Mouse (Mus musculus) cerebellum, adult 11-12 months (tissue): Measurements from ENCODE around the gene Arhgap9.

Experiments
- DNase-seq: peaks from one replicate; pipeline ENCODE4 v3.0.0; 2022

Arhgap9 gene

DNA sequence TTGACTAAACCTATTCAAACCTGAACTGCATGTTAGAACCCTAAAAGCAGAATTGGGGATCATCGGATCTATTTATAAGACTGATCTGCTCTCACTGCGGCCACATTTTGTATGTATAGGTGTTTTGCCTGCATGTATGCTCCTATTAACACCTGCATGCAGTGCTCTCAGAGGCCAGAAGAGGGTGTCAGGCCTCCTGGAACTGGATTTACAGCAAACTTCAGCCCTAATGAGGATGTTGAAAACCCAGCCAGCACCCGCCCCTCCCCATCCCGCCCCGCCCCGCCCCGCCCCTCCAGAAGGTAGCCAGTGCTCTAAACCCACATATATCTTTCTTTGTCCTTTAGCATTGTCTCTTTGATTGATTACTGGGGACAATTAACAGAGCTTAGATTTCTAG, 2.7 kb downstream of the Arhgap9 start:
- DNase-seq = no peak

DNA sequence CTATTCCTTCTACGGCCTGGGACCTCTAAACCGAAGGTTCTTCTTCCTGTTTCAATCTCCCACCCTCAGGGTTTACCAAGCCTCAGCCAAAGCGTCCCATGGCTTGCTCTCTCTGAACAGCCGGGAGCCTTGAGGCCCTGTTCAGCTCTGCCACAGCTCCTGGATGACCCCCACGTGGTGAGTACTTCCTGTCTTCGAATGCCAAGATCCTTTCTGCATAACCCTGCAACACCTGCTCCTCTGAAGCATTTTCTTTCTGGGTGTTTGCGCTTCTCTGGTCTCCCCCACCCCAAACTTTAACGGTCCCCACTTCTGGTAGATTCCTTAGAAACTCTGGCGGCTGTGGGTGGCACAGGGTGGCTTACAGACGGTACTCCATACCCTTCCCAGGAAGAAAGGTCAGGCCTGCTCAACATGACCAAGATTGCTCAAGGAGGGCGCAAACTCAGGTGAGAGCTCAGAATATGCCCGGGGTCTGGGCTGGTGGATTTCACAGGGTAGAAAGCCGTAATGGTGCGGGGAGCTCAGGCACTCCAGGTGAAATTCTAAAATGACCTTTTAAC, 3.8 kb downstream of the Arhgap9 start:
- no peak for DNase-seq

DNA sequence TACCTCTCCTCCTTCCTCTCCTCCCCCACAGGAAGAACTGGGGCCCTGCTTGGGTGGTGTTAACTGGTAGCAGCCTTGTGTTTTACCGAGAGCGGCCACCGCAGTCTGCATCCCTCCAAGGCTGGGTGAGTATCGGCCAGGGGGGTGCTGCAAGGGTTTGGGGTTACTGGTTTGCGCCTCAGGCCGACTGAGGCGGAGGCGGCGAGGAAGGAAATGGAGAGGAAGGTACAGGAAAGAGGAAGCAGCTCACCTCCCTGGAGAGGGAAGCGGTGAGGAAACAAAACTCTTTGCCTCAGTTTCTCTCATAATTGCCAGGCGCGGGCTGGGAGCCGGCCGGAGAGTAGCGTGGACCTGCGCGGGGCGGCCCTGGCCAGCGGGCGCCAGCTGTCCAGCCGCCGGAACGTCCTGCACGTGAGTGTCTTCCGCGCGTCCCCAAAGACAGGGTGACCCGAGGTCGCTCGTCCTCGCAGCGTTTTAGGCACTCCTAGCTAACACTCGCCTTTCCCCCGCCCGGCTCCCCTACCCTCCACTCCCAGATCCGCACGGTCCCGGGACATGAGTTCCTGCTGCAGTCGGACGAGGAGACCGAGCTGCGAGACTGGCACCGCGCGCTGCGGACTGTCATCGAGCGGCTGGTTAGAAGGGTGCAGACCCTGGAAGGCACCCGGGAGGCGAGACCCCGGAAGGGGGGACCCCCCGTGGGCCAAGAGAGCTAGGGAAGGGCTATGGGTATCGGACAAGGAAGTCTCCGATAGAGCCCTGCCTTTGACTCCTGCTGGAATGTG, 4.4 kb downstream of the Arhgap9 start:
- no peak for DNase-seq

DNA sequence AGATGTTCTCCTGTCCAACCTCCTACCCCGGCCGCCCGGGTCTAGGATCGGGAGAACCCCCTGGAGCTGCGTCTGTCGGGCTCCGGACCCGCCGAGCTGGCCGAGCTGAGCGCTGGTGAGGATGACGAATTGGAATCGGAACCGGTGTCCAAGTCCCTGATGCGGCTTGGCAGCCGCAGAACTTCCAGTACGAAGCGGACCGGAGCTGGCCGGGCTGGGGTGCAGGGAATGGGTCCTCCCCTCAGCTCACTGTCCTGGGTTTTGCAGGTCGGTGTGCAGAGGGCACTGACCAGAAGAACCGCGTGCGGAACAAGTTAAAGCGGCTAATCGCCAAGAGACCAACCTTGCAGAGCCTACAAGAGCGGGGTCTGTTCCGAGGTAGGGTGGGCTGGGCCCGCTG, 5.1 kb downstream of the Arhgap9 start:
- no peak for DNase-seq

DNA sequence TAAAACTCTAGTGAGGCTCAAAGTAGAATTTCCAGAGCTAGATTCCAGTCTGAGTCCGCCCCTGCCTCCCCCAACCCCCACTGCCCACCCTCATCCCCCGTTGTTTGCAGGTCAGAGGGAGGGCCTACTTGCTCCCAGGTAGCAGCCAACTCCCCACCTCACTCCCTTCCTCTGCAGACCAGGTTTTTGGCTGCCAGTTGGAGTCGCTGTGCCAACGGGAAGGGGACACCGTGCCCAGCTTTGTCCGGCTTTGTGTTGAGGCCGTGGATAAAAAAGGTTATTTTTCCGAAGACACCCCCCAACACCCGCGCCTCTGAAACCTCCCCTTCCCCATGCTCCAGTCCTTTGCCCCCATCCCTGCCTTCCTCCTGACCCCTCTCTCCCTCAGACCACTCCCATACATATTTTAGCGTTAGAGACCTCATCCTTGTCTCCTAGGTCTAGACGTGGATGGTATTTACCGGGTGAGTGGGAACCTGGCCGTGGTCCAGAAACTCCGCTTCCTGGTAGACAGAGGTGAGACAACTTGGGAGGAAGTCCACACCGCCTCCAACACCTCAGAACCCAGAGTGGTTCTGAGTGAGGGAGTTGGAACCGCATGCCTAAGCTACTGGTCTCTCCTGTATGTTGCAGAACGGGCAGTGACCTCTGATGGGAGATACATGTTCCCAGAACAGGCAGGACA, 5.8 kb downstream of the Arhgap9 start:
- no peak for DNase-seq

DNA sequence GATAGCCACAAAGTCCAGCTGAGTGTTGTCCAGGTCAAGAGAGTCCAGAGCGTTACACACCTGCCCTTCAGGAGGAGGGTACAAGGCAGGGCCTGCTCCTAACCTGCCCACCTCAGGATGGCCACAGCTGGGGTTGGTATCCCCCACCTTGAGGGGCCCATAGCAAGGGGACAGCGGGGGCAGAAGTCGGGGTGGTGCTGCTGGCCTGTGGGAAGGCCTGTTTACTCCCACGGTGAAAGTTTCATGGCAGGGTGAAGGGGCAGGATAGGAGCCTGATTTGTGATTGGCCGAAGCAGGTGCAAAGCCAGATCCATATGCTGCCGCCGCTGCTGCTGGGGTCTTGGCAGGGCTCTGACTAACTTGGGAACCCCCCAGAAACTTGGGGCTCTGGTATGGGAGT, 8.4 kb downstream of the Arhgap9 start:
- DNase-seq = no peak

DNA sequence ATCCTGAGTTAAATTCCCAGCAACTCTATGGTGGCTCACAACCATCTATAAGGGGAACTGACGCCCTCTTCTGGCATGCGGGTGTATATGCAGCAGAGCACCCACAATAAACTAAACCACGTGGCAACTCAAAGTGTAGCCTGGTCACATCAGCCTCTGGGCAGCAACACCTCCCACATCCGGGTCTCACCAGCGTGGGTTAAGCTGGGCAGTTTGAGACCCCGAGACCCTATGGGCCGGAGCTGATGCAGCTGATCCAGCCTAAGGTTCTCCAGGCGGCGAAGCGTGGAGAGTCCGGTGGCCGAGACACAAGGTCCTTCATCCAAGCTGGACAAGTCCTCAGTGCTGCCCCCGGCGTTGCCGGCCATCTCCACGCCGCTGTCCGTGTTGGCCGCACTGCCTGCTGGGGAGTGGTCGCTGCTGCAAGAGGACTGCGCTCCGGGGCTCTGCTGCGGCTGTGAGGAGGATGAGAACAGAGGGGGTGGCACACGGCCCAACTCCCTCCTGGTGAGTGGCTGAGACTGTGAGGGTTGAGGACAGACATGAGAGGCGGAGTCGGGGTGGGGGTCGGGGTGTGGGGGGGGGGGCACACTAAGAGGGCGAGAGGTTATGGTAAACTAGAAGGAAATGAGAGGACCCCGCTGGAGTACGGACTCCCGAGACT, 10.6 kb downstream of the Arhgap9 start:
- no peak for DNase-seq

DNA sequence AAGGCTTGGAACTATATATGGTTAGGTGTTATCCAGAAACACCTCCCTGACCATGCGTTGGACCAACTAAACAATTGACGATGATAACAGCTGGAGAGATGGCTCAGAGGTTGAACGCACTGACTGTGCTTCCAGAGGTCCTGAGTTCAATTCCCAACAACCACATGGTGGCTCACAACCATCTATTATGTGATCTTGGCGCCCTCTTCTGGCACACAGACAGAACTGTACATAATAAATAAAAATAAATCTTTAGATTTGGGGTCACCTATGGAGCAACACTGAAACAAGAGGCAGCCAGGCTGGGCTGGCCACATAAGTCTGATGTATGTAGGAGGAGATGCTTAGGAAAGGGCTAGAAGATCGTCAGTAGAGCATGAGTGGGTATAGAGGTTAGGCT, 11.4 kb downstream of the Arhgap9 start:
- no peak for DNase-seq

DNA sequence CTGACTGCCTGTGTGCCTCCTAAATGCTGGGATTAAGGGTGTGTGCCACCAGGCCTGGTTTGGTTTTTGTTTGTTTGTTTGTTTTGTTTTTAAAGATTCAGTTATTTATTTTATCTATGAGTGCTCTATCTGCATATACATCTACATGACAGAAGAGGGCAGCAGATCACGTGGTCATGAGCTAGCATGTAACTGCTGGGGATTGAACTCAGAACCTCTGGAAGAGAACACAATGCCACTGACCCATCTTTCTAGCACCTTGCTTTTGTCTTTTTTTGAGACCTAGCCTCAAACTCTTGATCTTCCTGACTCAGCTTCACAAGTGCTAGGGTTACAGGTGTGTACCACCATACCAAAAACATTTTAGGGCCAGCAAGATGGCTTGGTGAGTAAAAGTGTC, 13.5 kb downstream of the Arhgap9 start:
- no peak for DNase-seq

DNA sequence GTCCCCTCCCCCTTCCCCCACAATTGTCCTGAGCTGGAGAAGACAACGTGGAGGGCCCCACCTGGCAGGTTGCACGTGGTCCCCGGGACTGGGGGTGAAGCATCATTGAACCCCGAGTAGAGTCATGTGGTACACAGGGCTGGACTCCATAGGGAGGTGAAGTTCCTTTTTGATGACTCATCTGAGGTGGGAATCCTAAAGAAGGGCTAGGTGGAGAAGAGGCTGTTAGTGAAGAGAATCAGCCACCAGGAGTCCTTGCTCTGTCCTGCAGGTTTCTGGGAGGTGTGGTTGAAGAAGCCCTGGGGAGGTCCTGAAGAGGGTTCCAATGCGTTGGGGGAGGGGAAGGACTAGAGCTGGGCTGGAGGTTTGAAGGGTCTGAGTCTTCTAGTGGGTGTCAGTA, 15.2 kb downstream of the Arhgap9 start:
- no peak for DNase-seq

DNA sequence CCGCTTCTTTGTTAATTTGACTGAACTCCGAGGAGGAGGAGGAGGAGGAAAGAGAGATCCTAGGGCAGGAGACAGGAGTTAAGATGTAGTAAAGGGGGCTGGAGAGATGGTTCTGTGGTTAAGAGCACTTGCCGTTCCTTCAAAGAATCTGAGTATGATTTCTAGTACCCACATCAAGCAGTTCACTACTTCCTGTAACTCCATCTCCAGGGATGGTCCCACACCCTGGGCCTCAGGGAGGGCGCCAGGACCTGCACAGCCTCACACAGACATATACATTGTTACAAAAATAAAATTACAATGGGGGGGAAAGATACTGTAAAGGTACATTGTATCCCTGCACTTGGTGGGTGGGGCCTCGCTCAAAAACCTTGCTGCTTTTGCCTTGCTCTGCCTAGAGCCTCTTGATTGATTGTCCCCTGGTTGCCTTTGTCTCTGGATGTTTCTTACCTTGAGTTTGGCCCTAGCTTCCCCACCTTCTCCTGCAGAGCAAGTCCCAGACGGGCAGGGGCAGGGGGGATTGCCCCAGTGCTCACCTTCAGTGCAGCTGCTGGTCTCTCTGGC, 15.9 kb downstream of the Arhgap9 start:
- no peak for DNase-seq

DNA sequence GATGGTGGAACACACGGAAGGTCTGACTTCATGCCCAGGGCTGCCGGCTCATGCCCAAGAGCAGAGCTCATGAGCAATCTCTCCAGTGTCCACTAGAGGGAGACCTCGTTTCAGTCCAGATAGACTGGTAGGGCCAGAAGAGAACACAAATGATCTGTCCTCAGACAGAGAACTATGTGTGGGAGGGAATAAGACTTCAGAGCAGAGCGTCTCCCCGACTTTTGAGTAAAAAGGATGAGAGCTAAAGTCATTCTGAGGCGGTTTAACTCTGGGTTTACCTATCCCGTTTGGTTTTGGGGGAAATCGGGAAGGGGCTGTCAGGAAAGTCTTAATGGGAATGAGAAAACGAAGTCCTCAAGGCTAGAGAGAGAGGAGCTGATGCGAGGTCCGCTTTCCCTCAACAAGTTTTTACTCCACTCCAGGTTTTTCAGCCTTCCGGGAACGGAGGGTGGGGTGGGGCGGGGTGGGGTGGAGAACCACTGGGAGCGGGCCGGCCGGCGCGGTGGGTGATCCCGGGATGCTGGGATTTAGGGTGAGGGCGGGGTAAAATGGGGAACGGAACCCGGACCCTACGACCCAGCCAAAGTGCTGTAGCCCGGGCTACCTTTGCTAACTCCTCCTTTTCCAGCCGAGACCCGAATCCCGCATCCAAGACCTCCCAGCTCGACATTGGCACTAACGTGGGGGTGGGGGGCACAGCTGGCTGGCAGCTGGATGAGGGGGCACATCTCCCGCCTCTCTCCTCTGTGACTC, 17.3 kb downstream of the Arhgap9 start:
- peak; percentile 86 for DNase-seq

DNA sequence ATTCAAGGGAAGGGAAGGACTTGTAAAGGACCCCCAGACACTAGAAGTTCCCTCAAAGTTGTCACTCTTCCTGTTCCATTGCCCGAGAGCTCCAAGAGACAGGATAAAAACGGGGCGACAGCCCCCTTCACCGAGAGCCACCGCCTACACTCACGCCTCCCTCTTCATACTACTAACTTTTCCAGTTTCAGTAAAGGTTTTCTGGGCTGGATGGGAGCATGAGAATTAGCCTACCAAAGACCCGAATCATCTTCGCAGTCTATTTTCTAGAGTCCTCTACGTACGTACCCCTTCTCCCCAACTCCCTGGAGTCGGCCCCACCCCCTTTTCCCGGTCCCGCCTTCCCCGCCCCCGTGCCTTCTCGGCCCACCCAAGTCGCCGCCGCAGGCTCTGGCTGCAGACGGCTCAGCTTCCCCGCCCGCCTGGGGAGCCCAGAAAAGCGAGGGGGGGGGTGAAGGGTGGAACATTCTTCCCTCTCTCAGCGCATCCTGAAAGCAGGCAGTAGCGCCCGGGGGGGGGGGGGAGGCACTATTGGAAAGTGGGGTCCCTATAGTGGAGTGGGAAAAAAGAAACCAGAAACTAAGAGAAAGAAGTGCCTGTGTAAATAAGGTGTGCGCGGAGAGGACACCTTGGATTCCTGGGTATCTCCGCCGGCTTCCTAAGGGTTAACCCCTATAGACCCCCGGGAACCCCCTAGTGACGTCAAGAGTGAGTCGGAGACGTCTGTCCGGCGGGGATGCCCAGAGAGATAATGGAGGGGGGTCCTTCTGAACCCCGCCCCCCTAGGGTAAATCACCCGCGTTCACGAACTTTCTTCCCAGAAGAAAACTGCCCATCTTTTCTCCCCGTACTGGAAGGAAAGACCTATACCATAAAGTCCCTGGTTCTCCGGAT, 18.2 kb downstream of the Arhgap9 start:
- no peak for DNase-seq

DNA sequence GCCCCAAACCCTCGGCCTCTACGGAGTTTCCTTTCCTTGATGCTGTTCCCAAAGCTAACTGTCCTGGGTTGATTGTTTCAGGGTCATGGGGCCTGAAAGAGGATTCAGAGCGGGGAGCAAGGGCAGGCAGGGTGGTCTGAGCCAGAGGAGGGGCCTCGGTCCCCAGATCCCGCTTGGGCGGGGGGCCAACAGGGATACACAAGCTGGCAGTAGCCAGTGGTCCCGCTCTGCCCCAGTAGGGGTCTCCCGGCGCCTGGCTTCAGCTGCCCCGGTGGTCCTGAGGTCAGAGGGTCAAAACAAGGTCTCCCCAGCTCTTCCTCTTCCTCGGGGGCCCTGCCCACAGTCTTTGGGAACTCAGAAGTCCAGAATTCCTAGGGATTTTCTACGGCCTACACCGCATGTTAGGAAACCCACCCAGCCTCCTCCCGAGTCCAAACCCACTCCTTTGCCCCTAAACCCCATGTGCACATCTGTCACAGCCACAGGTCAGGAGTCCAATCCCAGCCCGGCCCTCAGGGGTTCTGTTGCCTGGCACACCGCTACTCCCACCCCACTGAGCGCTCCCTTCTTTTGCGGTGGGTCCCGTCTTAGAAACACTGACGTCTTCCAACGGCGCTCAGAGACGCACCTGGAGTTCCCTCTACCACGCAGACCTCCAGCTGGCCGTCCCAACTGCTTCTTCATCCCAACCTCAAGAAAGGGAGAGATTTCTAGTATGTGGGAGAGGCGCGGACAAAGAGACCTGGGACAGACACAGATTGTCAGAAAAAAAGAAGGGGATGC, 19.0 kb downstream of the Arhgap9 start:
- peak; percentile 38 for DNase-seq

DNA sequence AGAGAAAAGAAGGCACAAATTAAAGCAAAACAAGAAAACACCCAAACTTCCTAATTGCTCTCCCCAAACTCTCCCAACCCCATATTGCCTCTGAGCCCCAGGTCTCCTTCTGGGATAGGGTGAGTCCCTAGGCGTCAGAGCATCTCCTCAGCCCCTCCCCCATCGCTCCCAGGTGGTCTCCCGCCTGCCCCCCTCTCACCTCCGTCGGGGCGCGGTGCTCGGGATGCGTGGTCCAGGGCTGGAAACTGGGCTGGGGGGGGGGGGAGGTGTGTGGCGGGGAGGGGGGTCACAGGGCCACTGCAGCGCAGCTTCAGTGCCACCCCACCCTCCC, 19.6 kb downstream of the Arhgap9 start:
- DNase-seq = no peak

DNA sequence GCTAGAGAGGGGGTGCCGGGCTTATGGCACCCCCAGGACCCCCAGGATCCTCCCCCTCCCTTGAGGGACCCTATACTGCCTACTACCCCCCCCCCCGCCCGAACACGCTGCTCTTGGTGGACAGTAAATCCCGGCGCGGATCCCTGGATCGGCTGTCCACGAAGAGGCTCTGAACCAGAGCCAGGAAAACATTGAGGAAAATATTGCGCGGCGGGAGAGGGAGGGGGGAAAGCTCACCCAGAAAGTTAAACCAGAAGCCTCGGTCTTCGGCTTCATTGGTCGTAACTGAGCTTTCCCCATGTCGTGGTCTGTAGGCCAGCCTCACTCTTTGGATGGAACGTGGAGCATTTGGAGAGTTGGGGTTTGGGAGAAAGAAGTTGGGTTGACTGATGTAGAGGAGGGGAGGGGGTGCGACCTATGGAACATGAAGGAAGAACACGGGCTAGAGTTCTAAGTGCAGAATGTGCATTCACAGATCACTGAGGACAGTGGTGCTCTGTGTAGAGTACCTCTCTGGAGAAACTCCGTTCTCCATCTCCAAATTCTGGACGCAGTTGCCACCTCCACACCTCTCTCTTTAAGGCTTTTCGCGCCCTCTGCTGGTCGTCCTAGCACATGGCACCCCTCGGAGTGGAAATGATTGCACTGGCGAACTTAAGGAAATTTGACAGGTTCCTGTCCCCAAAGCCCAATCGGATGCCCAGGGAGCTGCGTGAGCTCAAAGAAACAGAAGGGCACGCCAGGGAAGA, 20.3 kb downstream of the Arhgap9 start, which contains the start of gene Gli1:
Gli1 (minus strand) TSS at position 84 of the 749 bp plus-strand sequence.
- peak; percentile 76 for DNase-seq

DNA sequence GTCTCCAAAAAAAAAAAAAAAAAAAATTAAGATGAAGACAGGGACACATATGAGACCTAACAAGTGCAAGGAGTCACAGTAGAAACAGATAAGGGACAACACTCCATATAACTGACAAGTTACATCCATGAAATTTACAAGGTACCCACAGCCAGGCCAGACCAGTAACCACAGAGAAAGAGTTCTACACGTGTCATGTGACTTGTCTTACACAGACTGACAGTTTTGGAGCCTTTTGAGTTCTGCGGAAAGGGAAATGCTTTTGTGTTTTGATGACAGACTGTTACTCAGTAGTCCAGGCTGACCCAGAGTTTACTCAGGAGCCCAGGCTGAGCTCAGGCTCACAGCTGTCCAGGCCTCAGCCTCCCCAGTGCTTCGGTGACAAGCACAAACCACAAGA, 21.3 kb downstream of the Arhgap9 start:
- no peak for DNase-seq

DNA sequence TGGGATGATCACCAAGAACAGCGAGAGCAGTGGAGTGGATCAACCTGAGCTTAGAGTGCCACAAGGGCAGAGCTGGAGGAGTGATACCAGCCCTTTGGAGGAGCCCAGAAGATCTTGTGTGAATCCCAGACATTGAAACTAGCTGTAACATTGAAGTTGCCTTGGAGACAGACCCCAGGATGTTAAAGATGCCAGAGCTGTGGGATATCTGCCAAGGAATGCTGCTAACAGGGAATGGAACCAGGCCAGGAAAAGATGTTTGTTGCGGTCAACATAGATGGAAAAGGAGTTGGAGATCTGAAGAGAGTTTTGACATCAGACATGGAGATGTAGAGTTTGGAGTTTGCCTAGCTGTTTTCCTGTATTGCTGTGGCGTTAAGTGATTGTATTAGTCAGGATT, 24.4 kb downstream of the Arhgap9 start:
- DNase-seq = no peak

DNA sequence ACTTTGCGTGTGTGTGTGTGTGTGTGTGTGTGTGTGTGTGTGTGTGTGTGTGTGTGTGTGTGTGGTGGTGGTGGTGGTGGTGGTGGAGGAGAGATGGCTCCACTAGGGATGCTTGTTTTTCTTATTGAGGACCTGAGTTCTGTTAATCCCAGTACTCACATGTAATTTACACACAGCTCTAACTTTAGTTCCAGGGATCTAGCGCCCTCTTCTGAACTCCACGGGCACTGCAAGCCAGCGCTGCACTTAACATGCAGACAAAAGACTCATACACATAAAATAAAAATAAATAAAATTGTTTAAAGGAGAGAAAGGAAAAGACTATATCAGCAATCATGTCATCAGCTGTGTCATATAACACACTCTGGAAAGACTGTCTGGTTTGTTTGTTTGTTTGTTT, 27.2 kb downstream of the Arhgap9 start:
- DNase-seq = no peak

DNA sequence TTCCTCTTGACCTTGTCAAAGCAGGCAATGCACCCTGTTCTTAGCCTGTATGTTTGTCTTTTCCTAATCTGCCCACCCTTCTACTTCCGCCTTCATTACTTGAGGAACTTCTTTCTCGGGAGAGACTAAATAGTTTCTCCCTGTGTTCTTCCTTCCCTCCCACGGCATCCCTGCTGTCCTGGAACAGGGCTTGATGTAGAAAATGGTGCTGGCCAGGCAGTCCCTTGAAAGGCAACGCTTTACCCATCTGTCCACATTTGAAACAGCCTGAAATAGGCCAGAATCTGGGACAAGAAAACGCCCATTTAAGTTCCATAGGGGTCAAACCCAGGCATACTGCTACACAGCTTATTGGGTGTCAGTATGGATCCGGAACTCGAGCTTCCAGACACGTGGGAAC, 28.0 kb downstream of the Arhgap9 start:
- DNase-seq = no peak
